Mouse (Mus musculus): ENCODE measurements around the gene Kcnab1. TPM values are rescaled to one million over a fixed set of nuclear protein-coding genes. Genes with fewer than 3 reads are reported as not detected.

Gene Kcnab1
- polyA plus RNA-seq, 1 experiment from 2014 or later, result 1.2 TPM

GRCm38 (mm10) chr3:65176846-65177245 is 67.7 kb downstream of the Kcnab1 start:
- ATAC-seq (ENCODE audit: low FRiP score, low TSS enrichment) (no peak), DNase-seq (ENCODE audit: low spot score) (no peak)
- no peaks in the 10 kb centered on the region for H3K4me1 ChIP-seq (replicated peaks; ENCODE audit: control insufficient read depth, insufficient read depth)
- no peaks in the 10 kb centered on the region for H3K36me3 ChIP-seq (ENCODE audit: control insufficient read depth, insufficient read depth, low read length)
- H3K27me3 ChIP-seq (ENCODE audit: control insufficient read depth, insufficient read depth, low read length), result no peaks in the 10 kb centered on the region
- TF ChIP-seq EP300 (optimal IDR thresholded peaks at IDR 0.05) (no peak), CTCF (IDR thresholded peaks at IDR 0.05; ENCODE audit: low read depth) (no peak)
- no peak overlapping the region for H3K9ac ChIP-seq (ENCODE audit: low read length)
- no peak overlapping the region for H3K4me2 ChIP-seq (replicated peaks; ENCODE audit: low read depth)
- no peak overlapping the region for H3K27ac ChIP-seq (replicated peaks)
- no peaks in the 10 kb centered on the region for H3K9me3 ChIP-seq (ENCODE audit: control insufficient read depth, low read length)
- no peak overlapping the region for H3K4me3 ChIP-seq (ENCODE audit: low read depth, low read length)

GRCm38 (mm10) chr3:65187833-65188698 is 78.9 kb downstream of the Kcnab1 start:
- H3K4me2 ChIP-seq (replicated peaks; ENCODE audit: low read depth), result no peak overlapping the region
- 51% methylated on average over 7 of the region's 7 CpGs for WGBS
- H3K4me3 ChIP-seq (ENCODE audit: low read depth, low read length), result no peak overlapping the region
- no peak overlapping the region for H3K9ac ChIP-seq (ENCODE audit: low read length)
- no peaks in the 10 kb centered on the region for H3K4me1 ChIP-seq (replicated peaks; ENCODE audit: control insufficient read depth, insufficient read depth)
- no peaks in the 10 kb centered on the region for H3K9me3 ChIP-seq (ENCODE audit: control insufficient read depth, low read length)
- H3K27me3 ChIP-seq (ENCODE audit: control insufficient read depth, insufficient read depth, low read length), result no peaks in the 10 kb centered on the region
- no peak for TF ChIP-seq EP300 (optimal IDR thresholded peaks at IDR 0.05)
- no peak for TF ChIP-seq CTCF (IDR thresholded peaks at IDR 0.05; ENCODE audit: low read depth)
- H3K36me3 ChIP-seq (ENCODE audit: control insufficient read depth, insufficient read depth, low read length), result no peaks in the 10 kb centered on the region
- ATAC-seq (ENCODE audit: low FRiP score, low TSS enrichment), result no peak
- no peak overlapping the region for H3K27ac ChIP-seq (replicated peaks)
- no peak for DNase-seq (ENCODE audit: low spot score)

GRCm38 (mm10) chr3:65200611-65201010 is 91.4 kb downstream of the Kcnab1 start:
- no peaks in the 10 kb centered on the region for H3K4me1 ChIP-seq (replicated peaks; ENCODE audit: control insufficient read depth, insufficient read depth)
- H3K9ac ChIP-seq (ENCODE audit: low read length), result no peak overlapping the region
- DNase-seq (ENCODE audit: low spot score), result no peak
- H3K27ac ChIP-seq (replicated peaks), result no peak overlapping the region
- H3K9me3 ChIP-seq (ENCODE audit: control insufficient read depth, low read length), result no peaks in the 10 kb centered on the region
- no peaks in the 10 kb centered on the region for H3K36me3 ChIP-seq (ENCODE audit: control insufficient read depth, insufficient read depth, low read length)
- no peak overlapping the region for H3K4me2 ChIP-seq (replicated peaks; ENCODE audit: low read depth)
- H3K27me3 ChIP-seq (ENCODE audit: control insufficient read depth, insufficient read depth, low read length), result no peaks in the 10 kb centered on the region; the same call in 1 of the 2 replicates
- no peak for ATAC-seq (ENCODE audit: low FRiP score, low TSS enrichment)
- 70% methylated on average over 1 of the region's 1 CpGs for WGBS
- TF ChIP-seq CTCF (IDR thresholded peaks at IDR 0.05; ENCODE audit: low read depth) (no peak), EP300 (optimal IDR thresholded peaks at IDR 0.05) (no peak)
- no peak overlapping the region for H3K4me3 ChIP-seq (ENCODE audit: low read depth, low read length)

- no peak for TF ChIP-seq EP300 (optimal IDR thresholded peaks at IDR 0.05)
- TF ChIP-seq CTCF (IDR thresholded peaks at IDR 0.05; ENCODE audit: low read depth), result no peak
- no peak overlapping the region for H3K4me2 ChIP-seq (replicated peaks; ENCODE audit: low read depth)
- no peaks in the 10 kb centered on the region for H3K4me1 ChIP-seq (replicated peaks; ENCODE audit: control insufficient read depth, insufficient read depth)
- H3K27ac ChIP-seq (replicated peaks), result no peak overlapping the region
- H3K36me3 ChIP-seq (ENCODE audit: control insufficient read depth, insufficient read depth, low read length), result no peaks in the 10 kb centered on the region
- H3K9ac ChIP-seq (ENCODE audit: low read length), result no peak overlapping the region
- DNase-seq (ENCODE audit: low spot score), result no peak
- 49% methylated on average over 8 of the region's 8 CpGs for WGBS
- no peak for ATAC-seq (ENCODE audit: low FRiP score, low TSS enrichment)
- H3K27me3 ChIP-seq (ENCODE audit: control insufficient read depth, insufficient read depth, low read length), result no peaks in the 10 kb centered on the region; the same call in 1 of the 2 replicates
- H3K4me3 ChIP-seq (ENCODE audit: low read depth, low read length), result no peak overlapping the region
- no peaks in the 10 kb centered on the region for H3K9me3 ChIP-seq (ENCODE audit: control insufficient read depth, low read length)
Observed at GRCm38 (mm10) chr3:65203361-65204117, 94.4 kb downstream of the Kcnab1 start.

- Histone ChIP-seq H3K9me3 (ENCODE audit: control insufficient read depth, low read length) (no peaks in the 10 kb centered on the region), H3K27ac (replicated peaks) (no peak overlapping the region), H3K27me3 (ENCODE audit: control insufficient read depth, insufficient read depth, low read length) (no peaks in the 10 kb centered on the region; the same call in 1 of the 2 replicates), H3K36me3 (ENCODE audit: control insufficient read depth, insufficient read depth, low read length) (no peaks in the 10 kb centered on the region), H3K9ac (ENCODE audit: low read length) (no peak overlapping the region), H3K4me2 (replicated peaks; ENCODE audit: low read depth) (no peak overlapping the region), H3K4me3 (ENCODE audit: low read depth, low read length) (no peak overlapping the region), H3K4me1 (replicated peaks; ENCODE audit: control insufficient read depth, insufficient read depth) (no peaks in the 10 kb centered on the region)
- 78% methylated on average over 6 of the region's 6 CpGs for WGBS
- DNase-seq (ENCODE audit: low spot score) (no peak), ATAC-seq (ENCODE audit: low FRiP score, low TSS enrichment) (no peak)
- no peak for TF ChIP-seq CTCF (IDR thresholded peaks at IDR 0.05; ENCODE audit: low read depth)
- TF ChIP-seq EP300 (optimal IDR thresholded peaks at IDR 0.05), result no peak
Observed at GRCm38 (mm10) chr3:65204356-65205075, 95.3 kb downstream of the Kcnab1 start.

Data from stomach, postnatal 0 days (tissue).